Mouse (Mus musculus) mature B cell (primary cell): ENCODE measurements at regions not wholly inside any gene's neighbourhood (a gene's known extent, or its start where the extent isn't known, plus 50 kb on each side); places are given as distances from the start of the nearest gene placed in this dataset.

Source experiments
- in situ Hi-C: fragments of 300-500 bp; cut with MboI; formaldehyde crosslinking; loops from 2 replicates; pipeline ENCODE4 v1.14.3; 2019

DNA sequence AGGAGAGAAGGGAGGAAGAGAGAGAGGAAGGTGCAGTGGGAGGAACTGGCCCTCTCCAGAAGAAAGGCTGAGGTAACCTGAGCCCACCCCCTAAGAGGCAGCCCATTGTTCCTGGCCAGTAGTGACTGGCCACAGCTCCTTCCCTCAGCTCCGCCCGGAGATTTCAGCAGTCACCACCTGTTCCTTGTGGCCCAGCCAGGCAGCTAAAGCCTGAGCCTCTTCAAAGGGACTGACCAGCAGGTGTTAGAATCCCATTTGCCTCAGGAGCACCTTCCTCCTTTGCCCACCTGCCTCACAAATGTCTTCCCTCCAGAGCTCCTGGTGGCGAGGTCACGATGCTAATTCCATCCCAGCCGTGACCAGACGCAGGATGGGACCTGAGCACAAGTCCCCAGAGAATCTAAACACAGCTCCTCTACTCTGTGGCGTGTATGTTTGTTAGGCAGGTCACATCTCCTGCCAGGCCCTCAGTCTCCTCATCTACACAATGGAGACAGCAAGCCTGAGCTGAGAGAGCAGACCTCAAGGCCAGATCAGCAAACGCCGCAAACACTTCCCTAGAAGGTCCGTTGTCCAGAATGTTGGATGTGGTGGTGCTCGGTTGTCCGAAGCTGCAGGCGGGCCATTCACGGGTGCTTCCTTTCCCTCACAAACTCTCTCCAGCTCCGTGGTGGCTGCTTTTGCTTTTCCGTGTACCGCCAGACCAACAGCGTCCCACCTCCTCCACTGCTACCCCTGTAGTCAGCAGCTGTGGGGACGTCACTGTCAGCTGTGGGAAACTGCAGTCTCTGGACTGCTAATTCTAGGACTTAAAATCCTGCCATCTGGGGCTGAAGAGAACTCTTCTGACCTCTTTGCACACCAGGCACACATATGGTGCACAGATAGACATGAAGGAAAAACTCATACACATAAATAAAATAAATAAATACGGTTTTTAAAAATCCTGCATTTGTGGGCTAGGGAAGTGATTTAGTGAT lies 145.8 kb upstream of the Rad23b start:
- in situ Hi-C loops, result no loop called here

DNA sequence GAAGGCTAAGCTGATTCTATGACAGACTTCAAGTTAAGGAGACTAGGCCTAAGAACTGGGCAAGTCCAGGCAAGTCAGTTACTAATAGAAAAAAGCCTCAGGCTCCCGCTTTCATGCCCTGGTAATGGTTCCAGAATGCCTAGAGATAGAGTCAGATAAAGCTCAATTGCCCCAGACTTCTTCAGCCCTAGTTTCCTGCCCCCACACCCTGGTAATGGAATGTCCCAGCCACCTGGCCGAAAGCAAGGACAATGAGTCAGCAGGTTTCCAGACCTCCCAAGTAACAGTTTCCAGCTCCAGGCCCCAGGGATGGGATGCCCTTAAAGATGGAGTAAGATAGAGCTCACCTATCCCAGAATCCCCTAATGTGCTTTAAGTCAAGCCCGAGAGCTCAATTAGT lies 143.6 kb upstream of the Rad23b start:
- in situ Hi-C loops, result no loop called here

DNA sequence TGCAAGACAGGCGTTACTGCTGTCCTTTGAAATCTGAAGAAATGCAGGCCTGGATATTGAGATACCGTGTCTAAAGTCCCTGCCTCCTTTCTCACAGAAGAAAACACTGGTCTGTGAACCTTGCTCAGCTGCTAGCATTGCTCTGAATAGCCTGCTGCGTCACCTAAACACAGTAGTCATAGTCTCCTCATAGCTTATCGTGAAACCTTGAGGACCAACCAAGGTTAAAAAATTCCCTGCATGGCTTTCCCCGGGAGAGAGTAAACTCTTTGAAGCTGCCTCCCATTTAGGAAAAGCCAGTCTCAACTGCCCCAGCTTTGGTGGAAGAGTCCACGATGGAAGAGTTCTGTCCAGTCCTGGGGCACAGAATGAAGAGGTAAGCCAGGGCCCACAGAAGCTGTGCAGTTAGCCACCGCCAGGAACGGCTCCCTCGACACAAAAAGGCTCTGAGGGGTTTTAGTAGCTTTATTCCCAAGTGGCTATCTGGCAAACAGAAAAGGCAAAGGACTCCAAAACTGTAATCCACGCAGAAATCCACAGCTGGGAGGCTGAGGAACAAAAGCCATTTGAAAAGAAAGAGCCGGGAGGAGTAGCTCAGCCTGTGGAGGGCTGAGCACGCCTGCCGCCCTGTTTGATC lies 142.0 kb upstream of the Rad23b start:
- in situ Hi-C loops, result no loop called here

DNA sequence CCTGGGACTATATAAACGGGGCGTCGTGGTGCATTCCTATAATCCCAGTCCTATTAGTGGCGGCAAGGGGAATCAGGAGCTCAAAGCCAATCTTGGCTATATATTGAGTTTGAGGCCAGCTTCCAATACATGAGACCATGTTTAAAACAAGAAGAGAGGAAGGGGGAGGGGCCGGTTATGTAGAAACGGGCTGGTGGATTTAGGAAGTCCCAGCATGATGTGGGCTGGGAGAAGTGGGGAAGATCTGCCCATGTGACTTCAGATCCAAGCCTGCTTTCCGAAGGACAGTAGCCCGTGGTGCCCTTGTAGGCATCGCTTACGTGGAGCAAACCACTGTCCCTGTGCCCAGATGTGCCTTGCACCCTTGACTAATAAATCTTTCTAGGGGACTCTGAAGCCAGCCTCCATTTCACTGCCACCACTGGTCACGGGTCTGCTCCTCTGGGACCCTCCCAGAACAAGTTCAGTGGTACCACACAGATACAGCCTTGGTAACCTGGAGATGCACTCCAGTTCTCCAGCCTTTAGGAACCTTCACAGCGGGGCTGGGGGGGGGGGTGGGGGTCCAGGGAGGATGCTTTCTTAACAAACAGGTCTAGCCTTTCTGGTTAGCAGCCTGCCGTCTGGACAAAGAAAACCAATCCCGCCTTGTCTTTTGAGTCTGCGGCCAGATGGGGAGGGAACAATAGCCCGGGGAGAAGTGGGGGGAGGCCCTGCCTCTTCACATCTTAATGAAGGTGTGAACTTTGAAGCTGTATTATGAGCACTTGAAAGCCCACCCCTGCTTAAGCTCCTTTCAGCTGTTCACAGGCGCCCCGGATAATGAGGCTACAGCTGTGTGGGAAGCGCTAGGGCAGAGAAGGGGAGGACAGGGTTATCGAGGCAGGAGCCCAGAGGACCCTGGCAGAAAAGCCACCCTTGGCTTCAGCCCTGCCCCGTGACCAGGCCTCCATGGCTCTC lies 141.2 kb upstream of the Rad23b start:
- in situ Hi-C loops, result no loop called here

DNA sequence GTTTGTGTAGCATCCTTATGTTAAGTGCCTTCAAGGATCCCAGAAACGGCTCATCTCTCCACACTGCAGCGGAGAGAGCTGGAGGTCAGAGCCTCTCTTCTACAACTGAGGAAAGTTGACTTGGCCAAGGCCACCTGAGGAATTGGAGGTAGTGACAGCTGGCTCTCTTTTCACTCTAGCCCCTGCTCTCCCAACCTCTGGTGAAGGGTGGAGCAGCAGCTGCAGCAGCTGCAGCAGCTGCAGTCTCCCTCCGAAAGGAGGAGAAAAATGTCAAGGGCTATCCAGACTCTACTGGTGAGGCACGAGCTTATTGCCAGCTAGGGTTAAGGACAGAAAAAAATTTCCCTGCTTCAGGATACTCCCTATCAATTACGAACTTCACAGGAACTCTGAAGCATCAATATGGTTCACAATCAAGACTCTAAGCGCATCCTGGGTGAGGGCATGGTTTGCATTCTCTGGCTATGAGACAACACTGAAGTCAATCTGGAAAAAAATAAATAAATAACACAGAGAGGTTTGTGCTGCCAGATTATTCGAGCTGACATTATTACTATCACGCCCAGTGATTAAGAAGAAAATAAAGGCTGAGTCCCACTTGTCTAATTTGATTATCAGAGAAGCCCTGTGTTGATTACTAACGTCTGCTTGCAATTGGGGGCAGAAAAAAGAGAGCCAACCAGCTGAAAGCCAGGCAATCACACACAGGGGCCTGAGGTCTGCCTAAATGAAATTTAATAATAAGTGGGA lies 134.2 kb upstream of the Rad23b start:
- in situ Hi-C loops, result no loop called here

DNA sequence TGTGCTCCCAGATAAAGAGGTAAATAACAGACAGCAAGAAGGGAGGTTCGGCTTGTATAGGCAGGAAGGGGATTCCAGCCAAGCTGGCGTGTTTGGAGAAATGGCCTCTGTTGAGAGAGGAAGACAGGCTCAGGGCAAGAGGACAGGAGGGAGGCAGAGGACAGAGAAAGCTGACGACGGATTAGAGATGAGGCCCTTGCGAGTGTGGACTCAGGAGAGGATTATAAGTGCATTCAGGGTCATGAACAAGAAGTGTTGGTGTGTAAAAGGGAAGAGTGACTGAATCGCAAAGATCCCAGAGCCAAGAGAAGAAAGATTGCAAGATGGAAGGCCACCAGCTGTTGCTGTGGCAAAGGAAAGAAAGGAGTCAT lies 133.7 kb upstream of the Rad23b start:
- in situ Hi-C loops, result no loop called here

DNA sequence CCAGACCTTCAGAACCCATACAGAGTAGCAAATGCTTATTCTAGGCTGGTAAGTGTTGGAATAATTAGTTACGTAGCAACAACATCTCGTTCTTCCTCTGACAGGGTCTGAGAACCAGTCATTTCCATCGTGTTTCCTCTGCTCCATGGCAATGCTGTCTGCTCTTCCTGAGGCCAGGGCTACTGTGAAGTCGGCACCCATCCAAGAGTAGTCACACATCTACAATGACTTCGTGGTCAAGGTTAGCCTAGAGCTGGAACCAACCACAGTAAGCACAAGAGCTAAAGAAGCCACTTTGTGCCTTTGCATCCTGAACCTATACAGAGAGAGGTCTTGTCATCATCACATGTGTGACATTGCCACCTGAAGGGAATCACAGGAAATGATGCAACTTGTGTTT lies 124.1 kb upstream of the Rad23b start:
- in situ Hi-C loops, result loop anchor here (25.0 kb wide), 1 partner anchor 1313 kb away; no protein-coding TSS in a partner anchor

DNA sequence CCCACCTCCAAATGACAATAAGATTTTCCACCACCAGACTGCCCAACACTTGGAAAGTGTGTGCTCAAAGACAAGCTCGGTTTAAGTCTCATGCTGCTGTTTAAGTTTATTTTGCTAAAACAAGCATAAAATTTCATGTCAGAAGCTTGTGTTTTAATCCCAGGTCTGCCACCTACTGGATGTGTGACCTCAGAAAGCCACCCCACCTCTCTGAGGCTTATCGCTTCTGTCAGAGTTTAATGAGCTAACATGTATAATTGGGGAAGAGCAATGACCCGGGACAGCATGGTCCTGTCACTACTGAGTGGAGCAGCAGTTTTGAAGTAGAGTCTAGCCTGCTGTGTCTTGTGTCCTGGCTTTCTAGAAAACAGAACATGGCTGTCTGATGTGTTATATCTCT lies 122.4 kb upstream of the Rad23b start:
- in situ Hi-C loops, result loop anchor here (25.0 kb wide), 1 partner anchor 1315 kb away; no protein-coding TSS in a partner anchor

DNA sequence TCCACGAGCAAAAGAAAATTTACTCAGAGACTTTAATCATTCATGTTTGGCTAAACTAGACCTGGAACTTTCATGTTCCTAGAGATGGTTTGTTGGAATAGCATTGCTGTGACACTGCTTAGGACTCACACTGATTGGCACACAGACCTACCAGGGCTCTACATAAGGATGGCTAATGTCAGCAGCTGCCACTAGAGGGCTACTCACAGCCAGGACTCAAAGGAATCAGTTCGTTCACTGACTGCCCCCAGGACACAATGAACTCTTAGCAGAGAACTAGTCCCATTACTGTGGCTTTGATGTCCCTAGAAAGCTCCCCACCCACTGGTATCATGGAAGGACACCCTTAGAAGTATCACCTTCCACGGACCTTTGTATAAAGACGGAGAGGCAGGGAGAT lies 118.3 kb upstream of the Rad23b start:
- in situ Hi-C loops, result loop anchor here (25.0 kb wide), 1 partner anchor 1319 kb away; no protein-coding TSS in a partner anchor

DNA sequence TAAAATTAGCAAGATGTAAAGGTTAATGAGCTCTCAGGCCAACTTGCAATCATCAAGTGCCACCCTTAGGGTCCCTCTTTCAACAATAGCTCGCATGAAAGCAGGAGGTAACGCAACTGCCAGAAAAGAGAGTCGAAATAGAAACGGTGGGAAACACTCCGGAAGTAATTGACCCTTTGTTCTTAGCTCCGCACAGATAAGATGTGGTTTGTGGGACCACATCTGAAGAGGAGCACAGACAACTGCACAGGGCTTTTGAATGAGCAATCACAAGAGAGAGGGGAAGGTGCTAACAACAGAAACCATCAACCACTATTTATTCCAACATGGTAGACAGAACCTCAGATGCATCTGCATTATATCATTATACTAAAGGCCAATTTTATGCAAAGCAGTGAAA lies 112.0 kb upstream of the Rad23b start:
- in situ Hi-C loops, result loop anchor here (25.0 kb wide), 1 partner anchor 1326 kb away; no protein-coding TSS in a partner anchor

DNA sequence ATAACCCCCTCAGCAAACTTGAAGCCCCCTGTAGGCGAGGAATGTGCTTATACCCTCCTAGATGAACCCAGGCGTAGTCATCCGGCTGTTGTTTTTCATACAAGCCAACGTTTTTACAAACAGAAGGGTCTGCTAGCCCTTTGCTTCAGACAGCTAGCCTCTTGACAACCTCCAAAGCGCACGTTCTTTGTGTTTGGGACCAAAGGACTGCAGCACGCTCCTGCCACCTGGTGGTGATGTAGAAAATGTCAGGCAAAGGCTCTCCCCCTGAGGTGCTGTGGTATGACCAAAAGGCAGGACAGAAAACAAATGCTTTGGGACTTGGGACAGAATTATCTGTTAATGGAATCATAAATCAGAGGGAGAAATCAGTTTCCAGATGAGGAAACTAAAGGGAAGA lies 109.4 kb upstream of the Rad23b start:
- in situ Hi-C loops, result loop anchor here (25.0 kb wide), 1 partner anchor 1328 kb away; no protein-coding TSS in a partner anchor

DNA sequence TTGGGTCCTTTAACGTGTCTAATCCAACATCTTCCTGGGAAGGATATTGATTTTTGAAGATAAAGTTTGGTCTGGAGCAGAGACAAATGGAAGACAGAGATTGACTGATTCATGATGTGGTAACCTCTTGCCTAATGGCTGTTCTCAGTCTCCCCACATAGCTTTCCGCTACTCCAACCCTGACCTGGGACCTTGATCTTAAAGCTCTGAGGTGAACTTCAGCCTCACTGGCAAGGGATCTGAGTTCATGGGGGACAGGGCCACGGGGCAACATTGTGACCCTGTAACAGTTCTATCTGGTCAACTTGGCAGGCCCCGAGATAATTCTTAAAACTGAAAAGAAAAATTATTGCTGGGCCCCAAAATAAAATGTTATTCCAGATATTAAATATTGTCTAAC lies 107.5 kb upstream of the Rad23b start:
- in situ Hi-C loops, result loop anchor here (25.0 kb wide), 1 partner anchor 1330 kb away; no protein-coding TSS in a partner anchor

DNA sequence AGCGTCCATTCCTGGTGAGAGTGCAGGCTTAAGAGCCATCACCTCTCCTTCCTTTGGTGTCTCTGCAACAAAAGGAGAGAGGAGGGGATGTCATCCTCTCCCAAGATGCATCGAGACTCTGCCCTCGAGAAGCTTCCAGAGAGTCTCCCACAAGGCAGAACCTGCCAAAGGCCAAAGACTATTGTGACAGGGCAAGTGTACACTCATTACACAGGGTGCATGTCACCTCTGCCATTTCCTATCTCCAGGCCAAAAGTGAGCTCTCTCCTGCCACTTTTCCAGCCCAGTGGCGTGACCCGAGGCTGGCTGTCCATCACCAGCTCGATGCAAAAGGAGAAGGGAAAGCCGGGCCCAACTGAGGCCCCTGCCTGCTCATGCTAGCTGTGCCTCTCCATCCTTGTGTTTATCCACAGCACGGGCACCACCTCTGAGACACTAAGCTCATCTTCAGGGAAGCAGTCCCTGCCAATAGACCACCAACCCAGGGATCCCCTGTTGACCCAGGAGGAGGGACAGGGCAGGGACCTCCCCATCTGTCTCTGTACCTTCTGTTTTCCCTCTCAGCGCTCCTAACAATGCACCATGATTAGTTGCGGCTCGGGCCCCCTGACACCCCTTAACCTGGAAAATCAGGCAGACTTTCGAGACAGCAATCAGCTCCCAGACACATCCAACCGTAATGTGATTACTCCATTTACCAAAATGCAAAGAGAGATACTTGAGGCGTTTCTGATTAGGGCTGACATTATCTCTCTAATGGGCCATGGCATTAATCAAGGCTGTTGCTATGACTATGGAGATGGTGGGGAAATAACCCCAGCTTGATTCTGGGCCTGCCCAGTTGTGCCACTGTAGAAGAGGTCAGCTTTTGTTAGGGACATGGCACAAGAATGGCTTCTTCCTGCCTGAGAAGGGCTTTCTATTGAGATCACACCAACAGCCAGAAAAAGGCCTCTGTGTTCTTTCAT lies 106.5 kb upstream of the Rad23b start:
- in situ Hi-C loops, result loop anchor here (25.0 kb wide), 1 partner anchor 1331 kb away; no protein-coding TSS in a partner anchor

DNA sequence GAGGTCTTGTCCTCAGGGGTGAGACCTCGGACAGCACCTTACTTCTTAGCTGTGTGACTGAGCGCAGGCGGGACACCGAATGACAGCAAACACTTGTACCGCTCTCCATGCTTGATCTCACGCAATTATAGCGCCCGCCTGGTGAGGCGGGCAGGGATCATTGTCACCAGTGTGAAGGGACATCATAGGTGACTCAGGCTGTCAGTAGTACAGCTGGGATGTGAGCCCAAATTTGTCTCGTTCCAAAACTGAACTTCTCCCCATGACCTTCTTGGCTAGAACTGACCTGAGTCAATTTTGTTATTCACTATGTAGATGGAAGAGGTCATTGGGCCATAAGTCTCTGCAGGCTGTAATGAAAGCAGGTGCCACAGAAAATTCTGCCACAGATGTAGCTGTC lies 104.1 kb upstream of the Rad23b start:
- in situ Hi-C loops, result loop anchor here (25.0 kb wide), 1 partner anchor 1333 kb away; no protein-coding TSS in a partner anchor

DNA sequence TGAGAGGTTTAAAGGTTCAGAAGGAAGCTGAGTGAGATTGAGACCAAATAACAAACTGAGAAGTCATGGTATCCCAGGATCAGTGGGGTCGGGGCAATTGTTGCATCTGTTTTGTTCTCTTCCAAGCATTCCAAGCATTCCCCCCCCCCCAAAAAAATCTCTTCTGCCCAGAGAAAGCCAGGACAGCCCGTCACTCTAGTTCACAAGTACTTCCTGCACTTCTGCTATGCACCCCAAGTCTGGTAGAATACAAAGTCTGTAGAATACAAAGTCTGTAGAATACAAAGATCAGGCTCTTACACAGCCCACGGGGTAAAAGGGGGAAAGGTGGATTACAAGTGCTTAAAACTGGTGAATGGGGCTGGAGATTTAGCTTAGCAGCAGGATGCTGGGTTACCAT lies 99.5 kb upstream of the Rad23b start:
- in situ Hi-C loops, result no loop called here

DNA sequence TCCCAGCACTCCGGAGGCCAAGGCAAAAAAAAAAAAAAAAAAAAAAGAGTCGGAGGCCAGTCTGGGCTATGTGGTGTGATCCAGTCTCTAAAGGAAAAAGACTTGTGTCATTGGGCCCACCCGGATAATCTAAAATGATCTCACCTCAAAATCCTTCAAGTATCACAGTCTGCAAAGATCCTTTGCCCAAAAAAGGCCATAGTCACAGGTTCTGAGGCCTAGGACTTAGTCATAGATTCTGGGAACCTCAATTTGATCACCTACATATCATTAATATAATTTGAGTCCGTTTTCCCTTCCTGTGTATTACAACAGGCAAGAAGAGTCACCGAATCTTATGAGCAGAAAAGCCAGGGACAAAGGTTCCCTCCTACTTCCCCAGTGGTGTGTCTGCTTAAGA lies 98.3 kb upstream of the Rad23b start:
- in situ Hi-C loops, result no loop called here

DNA sequence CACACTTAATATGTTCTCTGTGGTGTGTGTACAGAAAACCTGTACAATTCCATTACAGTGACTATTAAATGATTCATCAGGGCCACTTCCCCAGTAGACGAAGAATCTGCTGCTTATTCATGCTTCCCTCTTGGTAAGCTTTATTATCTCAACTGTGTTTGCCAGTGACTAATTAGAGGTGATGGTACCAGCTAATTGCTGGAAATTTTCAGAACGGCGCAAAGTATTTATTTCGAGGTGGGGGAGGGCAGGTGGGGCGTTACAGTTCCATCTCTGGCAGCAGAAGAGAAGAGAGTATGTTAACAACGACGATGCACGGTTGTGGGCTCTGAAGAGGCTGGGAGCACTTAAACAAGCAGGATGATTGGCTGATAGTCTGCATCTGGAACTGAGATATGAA lies 96.1 kb upstream of the Rad23b start:
- in situ Hi-C loops, result no loop called here

DNA sequence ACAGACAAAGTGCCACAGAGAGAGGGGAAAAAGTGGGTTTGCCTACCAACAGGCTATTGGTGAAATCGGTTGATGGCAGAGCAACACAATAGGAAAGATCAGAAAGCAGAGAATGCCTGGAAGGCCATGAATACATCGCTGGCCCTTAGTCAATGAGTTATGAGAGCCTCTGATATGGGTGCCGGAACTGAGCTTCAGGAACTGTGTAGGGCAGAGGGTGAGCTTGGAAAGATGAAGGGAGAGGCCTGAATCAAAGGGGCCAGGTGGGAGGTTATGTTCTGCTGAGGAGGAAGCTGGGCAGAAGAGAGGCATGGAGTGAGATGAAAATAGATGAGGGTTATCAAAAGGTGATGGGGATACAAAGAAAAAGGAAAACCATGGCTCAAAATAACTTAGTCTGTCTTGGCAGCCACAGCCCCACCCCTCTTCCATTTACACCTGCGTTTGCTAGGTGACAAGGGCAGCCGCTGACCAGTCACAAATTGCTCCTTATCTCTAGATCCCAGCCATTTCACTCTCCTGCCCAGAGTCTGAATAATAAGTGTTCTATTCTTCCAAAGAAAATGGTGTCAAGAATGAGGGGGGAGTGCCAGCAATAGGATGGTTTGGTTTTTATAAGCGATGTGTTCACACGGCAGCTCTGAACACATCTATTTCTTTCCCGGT lies 77.7 kb upstream of the Rad23b start:
- in situ Hi-C loops, result no loop called here

DNA sequence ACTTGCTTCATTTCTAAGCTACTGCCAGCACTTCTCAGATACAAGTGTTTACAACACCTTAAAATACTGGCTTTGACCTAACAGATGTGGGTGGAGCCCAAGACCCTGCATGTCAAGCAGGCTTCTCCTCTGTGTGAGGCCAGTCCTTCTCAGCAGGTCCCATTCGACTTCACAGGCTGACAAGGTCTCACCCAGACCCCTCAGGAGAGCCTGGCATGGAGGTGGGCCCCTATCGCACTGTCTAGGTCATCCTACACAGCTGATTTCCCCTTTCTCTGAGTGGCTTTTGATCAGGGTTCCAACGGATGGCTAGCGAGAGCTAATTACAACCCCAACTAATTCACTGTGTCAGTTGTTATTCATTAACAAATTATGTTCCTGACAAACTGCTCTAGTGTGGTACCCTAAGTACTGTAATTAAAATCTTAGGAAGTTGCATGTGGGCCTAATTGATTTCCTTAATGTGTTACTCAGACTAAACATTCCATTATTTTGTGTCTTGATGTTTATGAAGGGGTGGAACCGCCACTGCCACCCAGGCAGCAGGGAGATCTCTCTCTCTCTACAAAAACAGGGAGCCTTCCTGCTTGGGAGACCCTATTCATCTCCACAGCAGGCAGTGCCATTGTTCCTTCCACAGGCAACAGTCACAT lies 73.4 kb upstream of the Rad23b start:
- in situ Hi-C loops, result no loop called here
